Mouse (Mus musculus) adrenal gland, postnatal 10 days (tissue): ENCODE measurements around the gene Sh3pxd2a. TPM values are rescaled to one million over a fixed set of nuclear protein-coding genes. Genes with fewer than 3 reads are reported as not detected.

Experiments used
- microRNA-seq: library from miRNA; unstranded; fragments of <30 nt; microRNA quantifications from one replicate; pipeline ENCODE4 v1.2.0, GENCODE M21; 2021
- total RNA-seq, 2 experiments: library from RNA; stranded (reverse); gene quantifications; 2 replicates each; pipeline ENCODE4 v1.2.3; 2021

The Sh3pxd2a gene
- total RNA-seq, 2 experiments from 2014 or later = 138 to 164 TPM

Small RNA genes lying within 50 kb of the gene (microRNA-seq; reads per million reads assigned to microRNA genes)
- gene Mir6995 = 4.2 reads per million

Other genes with a start within 250 kb of the Sh3pxd2a start
- 10 to 100 TPM; 13.1 to 18.7 TPM for gene Stn1, start 73.1 kb upstream of the Sh3pxd2a start, total RNA-seq
- gene Slk, start 115.3 kb upstream of the Sh3pxd2a start, total RNA-seq = 10 to 100 TPM; 41.4 to 51.7 TPM
- gene Col17a1, start 227.7 kb upstream of the Sh3pxd2a start, total RNA-seq = under 1 TPM; 0.27 to 0.33 TPM